Mouse (Mus musculus) cerebellum, adult 2 months (tissue): ENCODE measurements around the gene Egfl8. TPM values are rescaled to one million over a fixed set of nuclear protein-coding genes. Genes with fewer than 3 reads are reported as not detected.

ENCODE experiments used
- DNase-seq, 2 experiments: peaks; one replicate each; pipeline ENCODE4 v3.0.0; 2021
- H3K27ac ChIP-seq: fragments of 200-500 bp; 2 replicates; pipeline ENCODE4 v1.5.1; 2012; ENCODE audit warnings: low read length, control low read depth, inconsistent platforms; ENCODE audit not compliant: insufficient read depth
- H3K27me3 ChIP-seq: fragments of 200-500 bp; 2 replicates; pipeline ENCODE4 v1.6.1; 2012; ENCODE audit warnings: inconsistent platforms, mild to moderate bottlenecking, low read length, moderate library complexity; ENCODE audit not compliant: control insufficient read depth, insufficient read depth
- H3K4me1 ChIP-seq: fragments of 200-500 bp; 2 replicates; pipeline ENCODE4 v1.6.1; 2011; ENCODE audit warnings: low read length; ENCODE audit not compliant: control insufficient read depth, insufficient read depth
- H3K4me3 ChIP-seq: fragments of 200-500 bp; replicated peaks from 2 replicates; pipeline ENCODE3; 2011; ENCODE audit warnings: mild to moderate bottlenecking, low read depth, low read length, control low read depth; ENCODE audit not compliant: insufficient read depth
- CTCF ChIP-seq: fragments of 200-500 bp; IDR thresholded peaks from 2 replicates; pipeline ENCODE4 v1.5.1; 2011; ENCODE audit warnings: low read depth, mild to moderate bottlenecking, control low read depth, low read length, moderate library complexity, borderline replicate concordance; ENCODE audit not compliant: insufficient read depth
- POLR2A ChIP-seq: fragments of 200-500 bp; IDR thresholded peaks from 2 replicates; pipeline ENCODE4 v1.6.1; 2011; ENCODE audit warnings: low read length, control low read depth, borderline replicate concordance; ENCODE audit not compliant: insufficient read depth
- WGBS: fragments of 180-500 bp; shearing (Covaris S2); methylation state at CpG from one replicate; pipeline ENCODE4 v1.1.7; 2018; 5-methylcytosine and 5-hydroxymethylcytosine counted together
- polyA plus RNA-seq: library from polyadenylated mRNA; depleted of rRNA; stranded (reverse); fragments of >200 nt; gene quantifications from 2 replicates; pipeline ENCODE4 v1.2.3, GENCODE M21; 2012

The Egfl8 gene
- polyA plus RNA-seq, 1 experiment, result 7.4 TPM

GRCm38 (mm10) chr17:34640778-34641601, 25.2 kb upstream of the Egfl8 start:
- 2% methylated on average over 11 of the region's 11 CpGs for WGBS
- H3K4me1 ChIP-seq, result peaks cover 49% of the 10 kb centered on the region
- TF ChIP-seq POLR2A, result peak; percentile 57; the same call in 1 of the 2 replicates
- TF ChIP-seq CTCF, result peak; percentile 49; the same call in 1 of the 2 replicates
- H3K27ac ChIP-seq, result peak overlapping the region; percentile 98
- H3K4me3 ChIP-seq, result peak overlapping the region; percentile 25
- DNase-seq, result peak; percentile 88 to 97
- no peaks in the 10 kb centered on the region for H3K27me3 ChIP-seq

- WGBS, result 51% methylated on average over 7 of the region's 7 CpGs
- no peak for TF ChIP-seq CTCF
- TF ChIP-seq POLR2A, result no peak
- peak overlapping the region; percentile 98 for H3K27ac ChIP-seq
- H3K4me3 ChIP-seq, result no peak overlapping the region
- H3K4me1 ChIP-seq, result peaks cover 54% of the 10 kb centered on the region
- DNase-seq, result peak; percentile 44 to 52
- H3K27me3 ChIP-seq, result no peaks in the 10 kb centered on the region
Measured at GRCm38 (mm10) chr17:34639461-34640255, 23.9 kb upstream of the Egfl8 start.

- 0 out of 2 replicates have a peak overlapping the region, but pooled peaks have one; percentile 27 for H3K27ac ChIP-seq
- no peak overlapping the region for H3K4me3 ChIP-seq
- H3K27me3 ChIP-seq, result no peaks in the 10 kb centered on the region
- WGBS, result 44% methylated on average over 3 of the region's 3 CpGs
- peaks cover 50% of the 10 kb centered on the region for H3K4me1 ChIP-seq
- peak in 1 of 2 experiments; percentile 36 for DNase-seq
- TF ChIP-seq POLR2A, result no peak
- TF ChIP-seq CTCF, result no peak
Measured at GRCm38 (mm10) chr17:34637459-34637858, 21.7 kb upstream of the Egfl8 start.

- WGBS, result 60% methylated on average over 2 of the region's 2 CpGs
- Histone ChIP-seq H3K4me1 (peaks cover 37% of the 10 kb centered on the region), H3K27me3 (no peaks in the 10 kb centered on the region), H3K4me3 (no peak overlapping the region), H3K27ac (no peak overlapping the region)
- no peak for TF ChIP-seq CTCF
- peak; percentile 21; the same call in 1 of the 2 replicates for TF ChIP-seq POLR2A
- no peak for DNase-seq
Measured at GRCm38 (mm10) chr17:34635671-34636070, 19.9 kb upstream of the Egfl8 start.

- 3% methylated on average over 26 of the region's 26 CpGs for WGBS
Measured at GRCm38 (mm10) chr17:34632261-34632691, 16.5 kb upstream of the Egfl8 start.

GRCm38 (mm10) chr17:34631647-34632046, 15.9 kb upstream of the Egfl8 start:
- TF ChIP-seq POLR2A (no peak), CTCF (no peak)
- Histone ChIP-seq H3K27ac (peak overlapping the region; percentile 97), H3K4me1 (peaks cover 9% of the 10 kb centered on the region; the same call in 1 of the 2 replicates), H3K27me3 (no peaks in the 10 kb centered on the region), H3K4me3 (peak overlapping the region; percentile 79)
- DNase-seq, result peak; percentile 61 to 65
- 5% methylated on average over 12 of the region's 12 CpGs for WGBS

More at GRCm38 (mm10) chr17:34632261-34632691, 16.5 kb upstream of the Egfl8 start:
- DNase-seq, result peak; percentile 89 to 90
- H3K4me1 ChIP-seq, result peaks cover 14% of the 10 kb centered on the region
- H3K27me3 ChIP-seq, result no peaks in the 10 kb centered on the region
- H3K27ac ChIP-seq, result peak overlapping the region; percentile 97
- TF ChIP-seq POLR2A (peak; percentile 39; the same call in 1 of the 2 replicates), CTCF (no peak)
- peak overlapping the region; percentile 79 for H3K4me3 ChIP-seq

- TF ChIP-seq POLR2A (no peak), CTCF (no peak)
- H3K27ac ChIP-seq, result peak overlapping the region; percentile 97
- no peaks in the 10 kb centered on the region for H3K27me3 ChIP-seq
- peaks cover 8% of the 10 kb centered on the region; the same call in 1 of the 2 replicates for H3K4me1 ChIP-seq
- H3K4me3 ChIP-seq, result peak overlapping the region; percentile 79
- DNase-seq, result peak; percentile 67 to 71
- 1% methylated on average over 42 of the region's 48 CpGs for WGBS
Measured at GRCm38 (mm10) chr17:34630761-34631301, 15.1 kb upstream of the Egfl8 start.
